Mouse (Mus musculus): Measurements from ENCODE around the gene Klf4. TPM values are rescaled to one million over a fixed set of nuclear protein-coding genes. Genes with fewer than 3 reads are reported as not detected.

Klf4 gene
- polyA plus RNA-seq (2017; shearing (Covaris generic)), result 0.25 TPM

GRCm38 (mm10) chr4:55532407-55533195, at the start of gene Klf4:
TSS of gene Klf4 (minus strand) at chr4:55532466.

Other genes starting within 250 kb of the Klf4 start
- 50.9 TPM for gene Rad23b, start 182.4 kb downstream of the Klf4 start, polyA plus RNA-seq (2017; shearing (Covaris generic))